Mouse (Mus musculus) bone marrow, adult 2 months (tissue): ENCODE measurements around the gene Tor3a. TPM values are rescaled to one million over a fixed set of nuclear protein-coding genes. Genes with fewer than 3 reads are reported as not detected.

ENCODE experiments used
- H3K27ac ChIP-seq: fragments of 200-500 bp; 2 replicates; pipeline ENCODE4 v1.5.1; 2012; ENCODE audit warnings: low read depth, mild to moderate bottlenecking, control low read depth, inconsistent platforms, low read length; ENCODE audit not compliant: control insufficient read depth, poor library complexity, insufficient read depth
- H3K4me1 ChIP-seq: fragments of 200-500 bp; 2 replicates; pipeline ENCODE4 v1.6.1; 2011; ENCODE audit warnings: low read length; ENCODE audit not compliant: control insufficient read depth, insufficient read depth
- H3K4me3 ChIP-seq: fragments of 200-500 bp; replicated peaks from 2 replicates; pipeline ENCODE3; 2011; ENCODE audit warnings: mild to moderate bottlenecking, low read depth, low read length, control low read depth; ENCODE audit not compliant: control insufficient read depth
- CTCF ChIP-seq: fragments of 200-500 bp; IDR thresholded peaks from 2 replicates; pipeline ENCODE4 v1.5.1; 2011; ENCODE audit warnings: low read length, control low read depth; ENCODE audit not compliant: control insufficient read depth, insufficient read depth
- POLR2A ChIP-seq: fragments of 200-500 bp; IDR thresholded peaks from 2 replicates; pipeline ENCODE4 v1.6.1; 2011; ENCODE audit warnings: low read depth, mild to moderate bottlenecking, control low read depth, low read length, borderline replicate concordance; ENCODE audit not compliant: control insufficient read depth
- WGBS: fragments of 180-500 bp; shearing (Covaris S2); methylation state at CpG from one replicate; pipeline ENCODE4 v1.1.7; 2018; 5-methylcytosine and 5-hydroxymethylcytosine counted together
- polyA plus RNA-seq: library from polyadenylated mRNA; stranded (reverse); fragments of >200 nt; gene quantifications from 2 replicates; pipeline ENCODE4 v1.2.4, GENCODE M21; 2011; ENCODE audit warnings: low replicate concordance; ENCODE audit not compliant: missing spikeins, insufficient read depth, insufficient read length

Tor3a gene
- polyA plus RNA-seq, 1 experiment = 19.2 TPM

- WGBS = 83% methylated on average over 13 of the region's 13 CpGs
- no peak overlapping the region for H3K4me3 ChIP-seq
- H3K4me1 ChIP-seq = no peaks in the 10 kb centered on the region
- TF ChIP-seq CTCF (no peak), POLR2A (no peak)
- no peak overlapping the region for H3K27ac ChIP-seq
These were observed 29.2 kb downstream of the Tor3a start for GRCm38 (mm10) chr1:156644780-156645523.

- H3K27ac ChIP-seq = no peak overlapping the region
- WGBS = 90% methylated on average over 10 of the region's 10 CpGs
These were observed 30.1 kb downstream of the Tor3a start for GRCm38 (mm10) chr1:156644061-156644460.

GRCm38 (mm10) chr1:156642813-156643212, 31.3 kb downstream of the Tor3a start:
- no peak overlapping the region for H3K4me3 ChIP-seq
- no peaks in the 10 kb centered on the region; the same call in 1 of the 2 replicates for H3K4me1 ChIP-seq
- TF ChIP-seq POLR2A (no peak), CTCF (no peak)
- 66% methylated on average over 12 of the region's 12 CpGs for WGBS
- H3K27ac ChIP-seq = no peak overlapping the region

More at GRCm38 (mm10) chr1:156644061-156644460, 30.1 kb downstream of the Tor3a start:
- TF ChIP-seq POLR2A (no peak), CTCF (no peak)
- no peak overlapping the region for H3K4me3 ChIP-seq
- H3K4me1 ChIP-seq = no peaks in the 10 kb centered on the region

- no peaks in the 10 kb centered on the region; the same call in 1 of the 2 replicates for H3K4me1 ChIP-seq
- H3K27ac ChIP-seq = no peak overlapping the region
- no peak for TF ChIP-seq CTCF
- no peak for TF ChIP-seq POLR2A
- no peak overlapping the region for H3K4me3 ChIP-seq
- 69% methylated on average over 10 of the region's 10 CpGs for WGBS
These were observed 32.3 kb downstream of the Tor3a start for GRCm38 (mm10) chr1:156641808-156642207.

- WGBS = 60% methylated on average over 4 of the region's 4 CpGs
- H3K4me3 ChIP-seq = no peak overlapping the region
- H3K27ac ChIP-seq = no peak overlapping the region
- TF ChIP-seq POLR2A (no peak), CTCF (no peak)
- no peaks in the 10 kb centered on the region; the same call in 1 of the 2 replicates for H3K4me1 ChIP-seq
These were observed 33.6 kb downstream of the Tor3a start for GRCm38 (mm10) chr1:156640577-156640976.

GRCm38 (mm10) chr1:156639455-156639854, 34.7 kb downstream of the Tor3a start:
- TF ChIP-seq CTCF = no peak
- WGBS = 88% methylated on average over 5 of the region's 5 CpGs
- H3K4me1 ChIP-seq = no peaks in the 10 kb centered on the region; the same call in 1 of the 2 replicates
- no peak overlapping the region for H3K4me3 ChIP-seq
- no peak overlapping the region for H3K27ac ChIP-seq

- H3K4me1 ChIP-seq = no peaks in the 10 kb centered on the region; the same call in 1 of the 2 replicates
- 81% methylated on average over 2 of the region's 2 CpGs for WGBS
- TF ChIP-seq POLR2A (no peak), CTCF (no peak)
- no peak overlapping the region for H3K27ac ChIP-seq
- no peak overlapping the region for H3K4me3 ChIP-seq
These were observed 39.0 kb downstream of the Tor3a start for GRCm38 (mm10) chr1:156635148-156635547.

- 73% methylated on average over 10 of the region's 10 CpGs for WGBS
- Histone ChIP-seq H3K27ac (no peak overlapping the region), H3K4me3 (no peak overlapping the region), H3K4me1 (no peaks in the 10 kb centered on the region; the same call in 1 of the 2 replicates)
- TF ChIP-seq POLR2A = no peak
- TF ChIP-seq CTCF = no peak
These were observed 41.1 kb downstream of the Tor3a start for GRCm38 (mm10) chr1:156633095-156633494.
